Mouse (Mus musculus) ovary, postnatal 14 days (tissue): ENCODE data around the gene Igfbp7.

Experiments
- DNase-seq: peaks from one replicate; pipeline ENCODE4 v3.0.0; 2022; ENCODE audit warnings: low spot score

The Igfbp7 gene

DNA sequence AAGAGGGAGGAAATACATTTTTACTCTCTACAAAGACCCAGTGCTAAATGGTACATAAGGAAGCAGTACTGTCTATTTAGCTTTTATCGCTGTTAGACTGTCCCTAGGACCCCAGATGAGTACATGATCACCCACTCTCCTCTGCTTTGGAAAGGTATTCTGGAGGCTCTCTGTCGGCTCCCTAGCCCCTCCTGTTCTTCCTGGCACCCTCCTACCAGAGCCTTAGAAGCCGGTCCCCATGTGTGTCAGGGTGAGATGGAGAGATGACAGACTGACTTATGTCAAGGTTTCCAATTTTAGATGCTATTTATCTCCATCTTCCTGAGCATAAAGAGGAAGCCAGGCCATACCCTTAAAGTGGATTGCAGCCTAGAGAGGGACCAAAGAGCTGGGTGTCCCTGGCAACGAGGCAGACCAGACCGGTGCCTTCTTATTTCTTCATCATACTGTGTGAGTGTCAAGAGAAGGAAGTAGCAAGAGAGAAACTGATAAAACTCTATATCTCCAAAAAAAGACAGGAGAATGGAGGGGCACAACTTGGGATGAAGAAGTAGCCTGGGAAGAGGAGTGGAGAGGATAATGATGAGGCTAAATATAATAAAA is 2.3 kb downstream of the Igfbp7 start:
- no peak for DNase-seq

- DNase-seq: no peak
Observed at GRCm38 (mm10) chr5:77404941-77405340, 2.9 kb downstream of the Igfbp7 start.

- DNase-seq: no peak
Observed at GRCm38 (mm10) chr5:77402901-77403300, 4.9 kb downstream of the Igfbp7 start.

- DNase-seq: no peak
Observed at GRCm38 (mm10) chr5:77402137-77402536, 5.7 kb downstream of the Igfbp7 start.

GRCm38 (mm10) chr5:77400823-77401222 is 7.0 kb downstream of the Igfbp7 start:
- peak; percentile 25 for DNase-seq

GRCm38 (mm10) chr5:77400151-77400550 is 7.7 kb downstream of the Igfbp7 start:
- DNase-seq: no peak

GRCm38 (mm10) chr5:77399076-77399475 is 8.8 kb downstream of the Igfbp7 start:
- no peak for DNase-seq

DNA sequence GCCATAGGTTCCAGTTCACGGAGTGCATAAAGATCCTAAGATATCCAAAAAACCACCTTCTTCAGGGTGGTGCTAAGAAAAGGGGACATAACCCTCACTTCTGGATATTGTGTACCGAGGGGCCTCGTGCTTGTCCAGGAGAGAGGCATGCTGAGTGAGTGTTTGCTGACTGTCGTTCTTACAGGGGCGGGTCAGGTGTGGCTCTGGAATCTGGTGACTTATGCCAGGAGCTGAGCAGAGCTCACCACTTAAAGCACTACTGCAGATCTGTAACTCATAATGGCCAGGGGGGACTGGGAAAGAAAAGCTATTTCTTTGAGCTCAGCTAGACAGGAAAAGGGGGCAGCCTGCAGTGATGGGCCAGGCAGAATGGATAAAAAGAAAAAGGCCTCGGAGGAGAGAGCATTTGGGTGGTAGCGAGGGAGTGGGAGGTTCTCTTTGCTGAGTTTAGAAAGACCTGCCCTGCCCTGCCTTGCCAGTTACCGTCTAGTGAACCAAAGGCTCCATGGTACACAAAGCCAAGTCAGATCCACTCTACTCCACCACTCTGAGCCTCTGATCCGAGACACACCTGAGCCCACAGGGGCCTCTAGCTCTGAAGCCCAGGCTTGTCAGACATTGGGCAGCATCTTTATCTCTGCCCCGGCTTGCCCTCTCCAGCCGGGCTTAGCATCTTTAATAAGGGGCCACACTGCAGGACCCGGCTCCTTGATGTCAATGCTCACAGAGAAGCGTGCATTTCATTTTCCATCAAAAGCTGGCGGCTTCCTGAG is 9.4 kb downstream of the Igfbp7 start:
- no peak for DNase-seq

- no peak for DNase-seq
Observed at GRCm38 (mm10) chr5:77393990-77394618, 13.7 kb downstream of the Igfbp7 start.

DNA sequence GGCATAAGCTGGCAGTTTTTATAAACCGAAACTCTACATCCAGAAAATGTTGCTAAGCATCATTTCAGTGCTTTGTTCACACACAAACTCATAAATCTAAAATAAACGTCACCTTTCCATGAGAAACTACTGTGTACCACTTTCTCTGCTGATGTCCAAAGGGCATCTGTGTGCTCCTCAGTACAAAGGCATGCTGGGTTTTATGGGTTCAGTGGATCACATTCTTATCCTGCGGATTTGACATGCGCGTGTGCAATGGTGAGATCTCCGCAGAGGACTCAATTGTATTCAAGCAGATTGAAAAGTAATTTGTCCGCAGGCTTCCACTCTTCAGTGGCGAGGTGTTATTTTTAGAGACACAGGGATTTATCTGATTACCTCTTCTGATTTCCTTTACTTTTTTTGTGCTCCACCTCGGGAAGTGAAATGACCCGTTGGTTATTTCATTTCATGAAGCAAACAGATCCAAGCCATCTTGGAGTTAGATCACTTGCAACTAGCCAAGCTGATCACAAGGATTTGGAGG is 14.7 kb downstream of the Igfbp7 start:
- no peak for DNase-seq

DNA sequence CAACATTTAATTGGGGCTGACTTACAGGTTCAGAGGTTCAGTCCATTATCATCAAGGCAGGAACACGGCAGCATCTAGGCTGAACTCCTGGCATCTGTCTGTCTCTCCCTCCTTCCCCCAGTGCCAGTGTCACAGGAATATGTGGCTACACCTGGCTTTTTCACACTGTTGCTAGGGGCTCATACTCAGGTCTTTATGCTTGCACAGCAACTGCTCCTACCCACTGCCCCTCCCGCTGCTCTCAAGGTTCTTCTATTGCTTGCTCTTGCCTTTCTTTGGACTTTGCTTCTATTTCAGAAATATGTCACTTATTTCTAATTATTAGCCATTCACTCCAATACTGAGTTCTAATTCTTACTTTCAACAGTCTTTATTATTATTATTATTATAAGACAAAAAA is 17.6 kb downstream of the Igfbp7 start:
- no peak for DNase-seq

GRCm38 (mm10) chr5:77388359-77388758 is 19.5 kb downstream of the Igfbp7 start:
- DNase-seq: no peak

- DNase-seq: no peak
Observed at GRCm38 (mm10) chr5:77387414-77387704, 20.5 kb downstream of the Igfbp7 start.

DNA sequence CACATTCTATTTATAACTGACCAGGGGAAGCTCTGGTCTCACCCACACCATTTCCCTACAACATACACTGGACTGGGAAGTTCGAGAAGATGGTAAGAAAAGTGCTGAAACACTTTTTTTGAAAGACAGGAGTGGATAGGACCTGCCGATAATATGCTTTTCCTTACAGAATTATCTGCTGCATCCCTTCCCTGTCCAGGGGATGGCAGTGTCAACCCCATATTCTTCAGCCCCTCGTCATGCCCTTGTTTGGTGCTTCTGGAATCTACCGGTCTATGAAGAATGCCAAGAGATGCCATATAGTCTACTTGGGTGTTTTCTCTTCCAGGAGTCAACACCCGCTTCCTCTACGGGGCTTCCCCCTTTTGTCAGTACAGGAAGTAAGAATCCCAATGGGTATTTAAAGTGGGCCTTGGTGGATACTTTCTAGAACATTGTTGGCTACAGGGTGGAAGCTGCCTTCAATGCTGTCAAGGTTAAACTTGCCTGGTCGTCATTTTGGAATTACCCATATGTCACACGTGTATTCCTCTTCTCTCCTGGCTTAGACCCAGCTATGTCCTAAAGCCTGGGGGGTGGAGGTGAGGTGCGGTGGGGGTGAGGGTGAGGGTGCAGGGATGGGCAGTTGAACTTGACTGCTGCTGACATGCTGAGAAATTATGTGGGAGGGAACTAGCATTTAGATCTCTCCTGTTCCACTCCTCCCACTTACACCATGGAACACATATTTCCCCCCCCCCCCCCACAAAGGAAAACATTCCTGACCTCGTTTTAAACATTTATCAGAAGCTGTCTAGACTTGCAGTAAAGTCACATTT is 21.0 kb downstream of the Igfbp7 start:
- DNase-seq: no peak

DNA sequence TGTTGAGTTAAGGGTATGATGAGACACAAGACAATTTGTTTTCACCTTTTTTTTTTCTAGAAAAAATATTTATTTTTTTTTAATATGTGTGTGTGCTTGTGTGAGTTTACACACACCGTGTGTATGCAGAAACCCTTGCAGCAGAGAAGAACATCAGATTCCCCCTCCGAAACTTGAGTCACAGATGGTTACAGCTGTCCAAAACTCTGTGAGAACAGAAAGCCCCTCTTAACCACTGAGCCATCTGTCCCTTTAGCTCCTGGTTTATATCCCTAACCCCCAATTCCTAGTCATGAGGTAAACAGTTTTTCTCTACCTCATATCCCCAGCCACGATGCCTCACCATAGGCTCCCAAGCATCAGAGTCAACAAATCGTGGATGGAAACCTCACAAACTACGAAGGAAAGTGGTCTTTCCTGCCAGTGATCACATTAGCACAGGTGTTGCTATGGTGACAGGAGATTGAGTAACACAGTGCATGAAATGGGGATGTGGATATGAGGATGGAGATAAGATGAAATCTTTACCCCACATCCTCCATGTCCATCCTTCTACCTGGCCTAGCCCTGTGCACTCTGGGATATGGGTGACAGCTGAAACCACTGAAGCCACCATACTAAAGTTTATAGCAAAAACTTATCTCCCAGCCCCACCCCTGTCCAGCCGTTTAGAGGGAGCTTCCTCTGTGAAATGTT is 21.8 kb downstream of the Igfbp7 start:
- no peak for DNase-seq

- no peak for DNase-seq
Observed at GRCm38 (mm10) chr5:77385221-77385620, 22.6 kb downstream of the Igfbp7 start.

- DNase-seq: no peak
Observed at GRCm38 (mm10) chr5:77384724-77385123, 23.1 kb downstream of the Igfbp7 start.

DNA sequence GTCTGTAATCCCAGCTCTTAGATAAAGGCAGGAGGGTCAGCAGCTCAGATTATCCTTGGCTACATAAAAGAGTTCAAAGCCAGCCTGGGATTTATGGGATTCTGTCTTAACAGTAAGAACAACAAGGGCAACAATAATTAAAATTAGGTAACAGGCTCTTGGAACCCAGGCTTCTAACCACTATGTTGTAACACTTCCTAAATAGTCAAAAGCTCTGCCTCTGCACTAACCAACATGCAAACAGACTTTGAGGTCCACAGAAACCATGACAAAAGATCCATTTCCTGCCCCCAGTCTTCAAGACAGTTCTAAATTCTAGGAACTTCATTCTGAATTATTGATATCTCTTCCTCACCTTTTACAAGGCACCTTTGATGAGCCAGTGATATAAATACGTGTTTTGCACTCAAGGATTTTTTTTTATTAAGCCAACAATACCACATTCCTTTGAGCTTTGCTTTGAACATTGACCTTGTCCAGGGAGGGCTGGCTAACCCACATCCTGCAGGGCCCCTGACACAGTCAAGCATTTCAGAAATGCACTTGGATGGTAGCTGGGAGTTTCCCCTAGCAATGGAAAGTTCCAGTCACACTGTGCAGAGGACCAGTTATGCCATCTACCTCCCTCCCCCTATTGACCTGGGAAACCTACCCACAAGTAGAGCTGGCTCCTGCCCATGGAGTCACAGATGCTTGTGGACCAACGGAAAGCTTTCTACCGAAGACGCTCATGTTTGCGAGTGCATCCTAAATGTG is 23.9 kb downstream of the Igfbp7 start:
- DNase-seq: no peak

DNA sequence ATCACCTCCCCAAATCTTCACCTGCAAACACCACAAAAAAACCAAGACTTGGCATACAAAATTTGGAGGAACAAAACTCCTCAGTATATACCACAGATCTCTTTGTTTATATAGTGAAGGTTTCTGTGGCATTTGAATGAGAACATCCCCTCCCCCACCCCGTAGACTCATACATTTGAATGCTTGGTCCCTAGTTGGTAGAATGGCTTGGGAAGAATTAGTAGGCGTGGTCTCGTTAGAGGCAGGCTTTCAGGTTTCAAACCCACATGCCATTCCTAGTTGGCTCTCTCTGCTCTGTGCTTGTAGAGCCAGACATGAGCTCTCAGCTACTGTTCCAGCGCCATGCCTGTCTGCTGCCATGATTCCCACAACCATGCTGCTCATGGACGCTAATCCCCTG is 26.2 kb downstream of the Igfbp7 start:
- no peak for DNase-seq

GRCm38 (mm10) chr5:77381283-77381682 is 26.6 kb downstream of the Igfbp7 start:
- DNase-seq: no peak

GRCm38 (mm10) chr5:77380321-77380901 is 27.4 kb downstream of the Igfbp7 start:
- DNase-seq: no peak
